In the genomic region with DNA sequence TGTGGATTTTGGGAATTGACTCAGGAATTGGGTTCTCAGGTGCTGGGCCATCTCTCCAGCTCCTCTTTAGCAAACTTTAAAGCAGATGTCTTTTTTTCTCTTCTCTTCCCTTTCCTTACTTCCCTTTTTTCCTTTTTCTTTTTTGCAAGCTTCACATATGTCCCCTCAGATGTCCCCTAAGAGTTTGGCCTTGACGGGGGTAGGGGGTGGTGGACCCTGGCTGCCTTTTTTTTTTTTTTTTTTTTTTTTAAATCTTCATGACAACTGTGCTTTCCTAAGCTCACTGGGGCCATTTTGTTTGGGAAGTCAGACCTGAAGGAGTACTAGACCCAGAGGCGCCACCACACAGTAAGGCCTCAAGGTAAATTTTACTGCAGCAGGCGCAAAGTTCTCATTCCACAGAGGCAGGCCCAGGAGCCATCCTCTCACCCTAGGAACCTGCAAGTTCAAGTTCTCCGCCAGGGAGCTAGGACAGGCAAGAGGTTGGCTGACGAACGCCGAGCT, we compare ENCODE assay signal across 9 mouse cellular contexts. TPM values are rescaled to one million over a fixed set of nuclear protein-coding genes. Genes with fewer than 3 reads are reported as not detected.
A peak's percentile ranks its signal among the peaks of the same experiment; 100 is the strongest.
DNase-seq lines count a peak whose midpoint lies in the region; ATAC-seq and TF ChIP-seq lines count a peak whose summit lies in the region.
"Had no signal": no experiment of that assay in that cellular context is flagged by ENCODE, and none has a peak within 500 bp of the region (broad histone marks: within the 10 kb centered on the region; RNA-seq: fewer than 3 reads in every experiment).

No protein-coding gene starts in this region.

- peak; percentile 6; the same call in 1 of the 2 replicates for ATAC-seq in lung, embryonic 16.5 days (ENCODE audit: low read depth)
- ATAC-seq in erythroblast, adult 5-6 weeks (replicated peaks; ENCODE audit: low FRiP score, poor library complexity, severe bottlenecking), result peak; percentile 21

- H3K4me1 ChIP-seq in lung, embryonic 16.5 days (replicated peaks; ENCODE audit: control insufficient read depth, insufficient read depth, low read length), result peaks cover 6% of the 10 kb centered on the region
- peaks cover 6% of the 10 kb centered on the region for H3K4me1 ChIP-seq in limb, embryonic 10.5 days
- H3K4me1 ChIP-seq in olfactory bulb, adult 2 months (ENCODE audit: control insufficient read depth, insufficient read depth, low read length), result no peaks in the 10 kb centered on the region

- H3K4me3 ChIP-seq in lung, embryonic 16.5 days (ENCODE audit: low read length), result peak overlapping the region; percentile 100
- peak overlapping the region; percentile 96 for H3K4me3 ChIP-seq in limb, embryonic 10.5 days
- H3K4me3 ChIP-seq in olfactory bulb, adult 2 months (ENCODE audit: insufficient read depth, low read depth, low read length), result peak overlapping the region; percentile 62

- no peak for TF ChIP-seq POLR2A in olfactory bulb, adult 2 months (IDR thresholded peaks at IDR 0.05; ENCODE audit: insufficient read depth, low read depth, low read length)

- peak overlapping the region; percentile 74 for H3K9ac ChIP-seq in lung, embryonic 16.5 days (ENCODE audit: low read length)

- TF ChIP-seq CTCF in olfactory bulb, adult 2 months (IDR thresholded peaks at IDR 0.05; ENCODE audit: insufficient read depth, low read depth, low read length), result no peak

- 3% methylated on average over 7 of the region's 7 CpGs for WGBS in lung, embryonic 16.5 days
- 6% methylated on average over 7 of the region's 7 CpGs for WGBS in limb, embryonic 10.5 days
- WGBS in olfactory bulb, adult 2 months, result 2% methylated on average over 7 of the region's 7 CpGs

- no peaks in the 10 kb centered on the region for H3K9me3 ChIP-seq in lung, embryonic 16.5 days (ENCODE audit: control insufficient read depth, low read length)
- no peaks in the 10 kb centered on the region for H3K9me3 ChIP-seq in limb, embryonic 10.5 days (replicated peaks)

- H3K4me2 ChIP-seq in lung, embryonic 16.5 days (ENCODE audit: low read depth, low read length), result peak overlapping the region; percentile 68

- peak overlapping the region; percentile 99 for H3K27ac ChIP-seq in lung, embryonic 16.5 days (ENCODE audit: low read length)
- peak overlapping the region; percentile 95 for H3K27ac ChIP-seq in limb, embryonic 10.5 days
- peak overlapping the region; percentile 94 for H3K27ac ChIP-seq in olfactory bulb, adult 2 months (ENCODE audit: insufficient read depth, low read depth, low read length)

- DNase-seq in lung, postnatal 4 days, result no peak
- no peak for DNase-seq in limb, embryonic 10.5 days (ENCODE audit: low spot score)
- no peak for DNase-seq in left cerebral cortex, postnatal 14 days (ENCODE audit: low spot score in 2 of 2)
- DNase-seq in layer of hippocampus, adult 9-10 months (ENCODE audit: low spot score), result no peak
- DNase-seq in cerebellum, postnatal 4 days (ENCODE audit: low spot score in 2 of 2), result no peak

- intact Hi-C loops in left cerebral cortex, postnatal 14 days (cut with DNase I), result no loop called here

- H3K27me3 ChIP-seq in lung, embryonic 16.5 days (ENCODE audit: control insufficient read depth, insufficient read depth, low read depth, low read length), result no peaks in the 10 kb centered on the region
- H3K27me3 ChIP-seq in limb, embryonic 10.5 days (ENCODE audit: low read depth, poor library complexity, severe bottlenecking), result no peaks in the 10 kb centered on the region

- no peaks in the 10 kb centered on the region for H3K36me3 ChIP-seq in lung, embryonic 16.5 days (ENCODE audit: control insufficient read depth, insufficient read depth, low read length)
- H3K36me3 ChIP-seq in limb, embryonic 10.5 days, result no peaks in the 10 kb centered on the region

RNA-seq across cellular contexts. Expression of a gene that starts 0.8 kb away (rescaled TPM):
- polyA plus RNA-seq in lung, embryonic 16.5 days (2015; fragmentation: Nextera tagmentation; extraction: Ambion mirVana), result 18.6 and 20.3 TPM in 2 replicates
- total RNA-seq in erythroblast, adult 5-6 weeks (2015; ENCODE audit: low replicate concordance), result 27.3 and 28.6 TPM in 2 replicates
- total RNA-seq in erythroblast, adult 5-6 weeks (2017; ENCODE audit: low replicate concordance), result 41.3 and 45.6 TPM in 2 replicates
- polyA plus RNA-seq in limb, embryonic 10.5 days (2016; fragmentation: Nextera tagmentation; extraction: Ambion mirVana), result 12.7 and 15.4 TPM in 2 replicates
- not detected in 2 replicates for polyA plus RNA-seq in olfactory bulb, adult 2 months (2012; ENCODE audit: insufficient read depth, insufficient read length, low replicate concordance, missing spikeins)
- total RNA-seq in left cerebral cortex, postnatal 14 days (2021), result 10 to 100 TPM; 54.6 to 57.9 TPM

RNA-seq across cellular contexts. Expression of a gene that starts 5.0 kb away (rescaled TPM):
- polyA plus RNA-seq in lung, embryonic 16.5 days (2015; fragmentation: Nextera tagmentation; extraction: Ambion mirVana), result not detected in 2 replicates
- total RNA-seq in erythroblast, adult 5-6 weeks (2015; ENCODE audit: low replicate concordance), result not detected in 2 replicates
- total RNA-seq in erythroblast, adult 5-6 weeks (2017; ENCODE audit: low replicate concordance), result not detected in 2 replicates
- not detected in 2 replicates for polyA plus RNA-seq in limb, embryonic 10.5 days (2016; fragmentation: Nextera tagmentation; extraction: Ambion mirVana)
- not detected in 2 replicates for polyA plus RNA-seq in olfactory bulb, adult 2 months (2012; ENCODE audit: insufficient read depth, insufficient read length, low replicate concordance, missing spikeins)
- total RNA-seq in left cerebral cortex, postnatal 14 days (2021), result not detected
- polyA plus RNA-seq: brain, embryonic 14.5 days had no signal

RNA-seq across cellular contexts. Expression of a gene that starts 17.4 kb away (rescaled TPM):
- 18.7 and 19.7 TPM in 2 replicates for polyA plus RNA-seq in lung, embryonic 16.5 days (2015; fragmentation: Nextera tagmentation; extraction: Ambion mirVana)
- total RNA-seq in erythroblast, adult 5-6 weeks (2015; ENCODE audit: low replicate concordance), result 4.6 and 6.5 TPM in 2 replicates
- 1.6 and 3.5 TPM in 2 replicates for total RNA-seq in erythroblast, adult 5-6 weeks (2017; ENCODE audit: low replicate concordance)
- polyA plus RNA-seq in limb, embryonic 10.5 days (2016; fragmentation: Nextera tagmentation; extraction: Ambion mirVana), result 12.6 and 17.9 TPM in 2 replicates
- polyA plus RNA-seq in olfactory bulb, adult 2 months (2012; ENCODE audit: insufficient read depth, insufficient read length, low replicate concordance, missing spikeins), result not detected in 2 replicates
- 10 to 100 TPM; 12.6 to 17.0 TPM for total RNA-seq in left cerebral cortex, postnatal 14 days (2021)

Comparison
In these comparisons a context has a peak if more than half of its experiments do, and no peak if none do; other contexts are left out.
1. RNA of a gene that starts 17.4 kb away (polyA plus RNA-seq): 18.7 to 19.7 TPM in lung, embryonic 16.5 days and 12.6 to 17.9 TPM in limb, embryonic 10.5 days; not detected in olfactory bulb, adult 2 months; every median in the first group is over 10 times any median in the second.
2. Peak in every context shown above with its lines, with median percentiles within 50 percentile points of each other: H3K27ac ChIP-seq and H3K4me3 ChIP-seq.